14 mouse cellular contexts compared by ENCODE assay signal in the genomic region with DNA sequence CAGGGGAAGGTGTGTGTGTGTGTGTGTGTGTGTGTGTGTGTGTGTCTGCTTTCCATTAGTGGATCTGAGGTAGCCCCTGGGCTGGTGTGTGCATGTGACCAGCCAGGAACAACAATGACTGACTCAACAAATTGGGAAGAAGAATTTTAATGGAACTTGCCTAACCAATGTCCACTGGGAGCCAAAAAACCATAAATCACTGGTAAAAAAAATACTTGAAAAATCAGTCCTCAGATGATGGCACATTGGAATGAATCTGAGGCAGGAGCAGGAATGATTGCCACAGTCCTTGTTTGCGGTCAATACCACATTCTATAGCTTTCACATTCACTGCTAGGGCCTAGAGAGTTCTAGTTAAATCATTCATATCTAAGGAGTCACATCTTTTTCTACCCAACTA.
"Had no signal": no experiment of that assay in that cellular context is flagged by ENCODE, and none has a peak within 500 bp of the region (broad histone marks: within the 10 kb centered on the region; RNA-seq: fewer than 3 reads in every experiment).

No protein-coding gene starts in this region.

- ATAC-seq: midbrain, embryonic 16.5 days had no signal

- DNase-seq: lung, adult 18-20 months; lung, embryonic 14.5 days; lung, postnatal 10 days; lung, postnatal 4 days; midbrain, embryonic 14.5 days; retina, postnatal 1 day; right cerebral cortex, adult 18-20 months; right cerebral cortex, postnatal 25 days; right cerebral cortex, postnatal 4 days; spleen, adult 18-20 months; thymus, adult 18-20 months; thymus, postnatal 14 days; thymus, postnatal 36 days had no signal
